Mouse (Mus musculus): Measurements from ENCODE around the gene Uri1.

The Uri1 gene

GRCm38 (mm10) chr7:38023451-38023850, at the start of gene Uri1:
Gene Uri1 (minus strand): TSS chr7:38023551.
- no peak for TF ChIP-seq GATA4 (IDR thresholded peaks at IDR 0.05; ENCODE audit: insufficient replicate concordance, low read length)

GRCm38 (mm10) chr7:38071065-38071464, 47.7 kb upstream of the Uri1 start:
- no peak for TF ChIP-seq GATA4 (IDR thresholded peaks at IDR 0.05; ENCODE audit: insufficient replicate concordance, low read length)

GRCm38 (mm10) chr7:38070663-38071062, 47.3 kb upstream of the Uri1 start:
- TF ChIP-seq GATA4 (IDR thresholded peaks at IDR 0.05; ENCODE audit: insufficient replicate concordance, low read length), result no peak

GRCm38 (mm10) chr7:38064431-38064830, 41.1 kb upstream of the Uri1 start:
- no peak for TF ChIP-seq GATA4 (IDR thresholded peaks at IDR 0.05; ENCODE audit: insufficient replicate concordance, low read length)

- TF ChIP-seq GATA4 (IDR thresholded peaks at IDR 0.05; ENCODE audit: insufficient replicate concordance, low read length), result no peak
These were observed 38.0 kb upstream of the Uri1 start for GRCm38 (mm10) chr7:38061060-38061970.

GRCm38 (mm10) chr7:38059636-38060330, 36.4 kb upstream of the Uri1 start:
- TF ChIP-seq GATA4 (IDR thresholded peaks at IDR 0.05; ENCODE audit: insufficient replicate concordance, low read length), result no peak

- no peak for TF ChIP-seq GATA4 (IDR thresholded peaks at IDR 0.05; ENCODE audit: insufficient replicate concordance, low read length)
These were observed 35.7 kb upstream of the Uri1 start for GRCm38 (mm10) chr7:38059096-38059495.

GRCm38 (mm10) chr7:38055996-38056395, 32.6 kb upstream of the Uri1 start:
- TF ChIP-seq GATA4 (IDR thresholded peaks at IDR 0.05; ENCODE audit: insufficient replicate concordance, low read length), result no peak

- TF ChIP-seq GATA4 (IDR thresholded peaks at IDR 0.05; ENCODE audit: insufficient replicate concordance, low read length), result no peak
These were observed 30.9 kb upstream of the Uri1 start for GRCm38 (mm10) chr7:38054246-38054645.

- no peak for TF ChIP-seq GATA4 (IDR thresholded peaks at IDR 0.05; ENCODE audit: insufficient replicate concordance, low read length)
These were observed 23.9 kb upstream of the Uri1 start for GRCm38 (mm10) chr7:38047229-38047628.

- TF ChIP-seq GATA4 (IDR thresholded peaks at IDR 0.05; ENCODE audit: insufficient replicate concordance, low read length), result no peak
These were observed 17.9 kb upstream of the Uri1 start for GRCm38 (mm10) chr7:38041244-38041643.

- TF ChIP-seq GATA4 (IDR thresholded peaks at IDR 0.05; ENCODE audit: insufficient replicate concordance, low read length), result no peak
These were observed 14.2 kb upstream of the Uri1 start for GRCm38 (mm10) chr7:38037586-38037985.

- no peak for TF ChIP-seq GATA4 (IDR thresholded peaks at IDR 0.05; ENCODE audit: insufficient replicate concordance, low read length)
These were observed 7.8 kb upstream of the Uri1 start for GRCm38 (mm10) chr7:38031183-38031582.

- TF ChIP-seq GATA4 (IDR thresholded peaks at IDR 0.05; ENCODE audit: insufficient replicate concordance, low read length), result no peak
These were observed 7.3 kb upstream of the Uri1 start for GRCm38 (mm10) chr7:38030606-38031005.

- TF ChIP-seq GATA4 (IDR thresholded peaks at IDR 0.05; ENCODE audit: insufficient replicate concordance, low read length), result no peak
These were observed 6.6 kb upstream of the Uri1 start for GRCm38 (mm10) chr7:38029986-38030385.

GRCm38 (mm10) chr7:38029083-38029482, 5.7 kb upstream of the Uri1 start:
- no peak for TF ChIP-seq GATA4 (IDR thresholded peaks at IDR 0.05; ENCODE audit: insufficient replicate concordance, low read length)
